Mouse (Mus musculus): ENCODE data around the gene Rbm26. TPM values are rescaled to one million over a fixed set of nuclear protein-coding genes. Genes with fewer than 3 reads are reported as not detected.

Rbm26 gene
- total and polyA plus RNA-seq, 3 experiments, result 27.9 to 73.5 (median 50.6) TPM

- TF ChIP-seq USF1 (IDR thresholded peaks at IDR 0.05; ENCODE audit: low read depth, low read length) (no peak), MXI1 (IDR thresholded peaks at IDR 0.05; ENCODE audit: low read depth, low read length) (no peak), RCOR1 (conservative IDR thresholded peaks at IDR 0.05; ENCODE audit: low read depth, low read length) (no peak), E2F4 (IDR thresholded peaks at IDR 0.05; ENCODE audit: insufficient replicate concordance, low read depth, low read length) (no peak), HCFC1 (IDR thresholded peaks at IDR 0.05; ENCODE audit: low read depth, low read length) (no peak), ZC3H11A (IDR thresholded peaks at IDR 0.05; ENCODE audit: low read depth, low read length) (no peak), KAT2A (IDR thresholded peaks at IDR 0.05; ENCODE audit: insufficient replicate concordance, low read length) (no peak)
- in situ Hi-C loops (cut with MboI; ENCODE audit: low pct_ligation_motif_present, low pct_unique_long_range_greater_than_20kb, low sequenced_read_pairs) (no loop called here), dilution Hi-C loops (cut with MboI; ENCODE audit: extremely low pct_ligation_motif_present, extremely low pct_unique_long_range_greater_than_20kb, low sequenced_read_pairs) (no loop called here)
- no peaks in the 10 kb centered on the region for H3K27me3 ChIP-seq (replicated peaks)
- peaks cover 3 to 7% of the 10 kb centered on the region in 2 experiments; a peak in 2 of 4 replicates for H3K4me1 ChIP-seq (ENCODE audit: control insufficient read depth in 1 of 2, insufficient read depth in 2 of 2)
- H3K9me3 ChIP-seq (replicated peaks; ENCODE audit: low read length), result no peaks in the 10 kb centered on the region
- H3K36me3 ChIP-seq (replicated peaks in 1 of 2; ENCODE audit: control insufficient read depth in 1 of 2, insufficient read depth in 1 of 2, low read length in 1 of 2), result peaks cover 29 to 74% of the 10 kb centered on the region in 2 experiments
- H3K79me2 ChIP-seq (replicated peaks; ENCODE audit: control insufficient read depth, extremely low read depth, insufficient read depth, poor library complexity, severe bottlenecking), result no peaks in the 10 kb centered on the region
- no peak overlapping the region for H3K4me2 ChIP-seq (ENCODE audit: insufficient read depth, low read depth, poor library complexity, severe bottlenecking)
- no peak overlapping the region for H3K9ac ChIP-seq (ENCODE audit: insufficient read depth, low read depth)
- H3K27ac ChIP-seq (ENCODE audit: insufficient read depth, low read depth), result no peak overlapping the region
- DNase-seq (ENCODE audit: extremely low read depth), result no peak
- no peak overlapping the region for H3K4me3 ChIP-seq (replicated peaks in 1 of 3; ENCODE audit: low read depth in 2 of 3, low read length in 2 of 3, poor library complexity in 1 of 3)
Measured at GRCm38 (mm10) chr14:105124513-105124912, 52.6 kb downstream of the Rbm26 start.

- H3K9ac ChIP-seq (ENCODE audit: insufficient read depth, low read depth), result no peak overlapping the region
- H3K27me3 ChIP-seq (replicated peaks), result no peaks in the 10 kb centered on the region
- no peaks in the 10 kb centered on the region for H3K79me2 ChIP-seq (replicated peaks; ENCODE audit: control insufficient read depth, extremely low read depth, insufficient read depth, poor library complexity, severe bottlenecking)
- in situ Hi-C loops (cut with MboI; ENCODE audit: low pct_ligation_motif_present, low pct_unique_long_range_greater_than_20kb, low sequenced_read_pairs), result no loop called here
- dilution Hi-C loops (cut with MboI; ENCODE audit: extremely low pct_ligation_motif_present, extremely low pct_unique_long_range_greater_than_20kb, low sequenced_read_pairs), result no loop called here
- no peak overlapping the region for H3K4me2 ChIP-seq (ENCODE audit: insufficient read depth, low read depth, poor library complexity, severe bottlenecking)
- H3K4me3 ChIP-seq (replicated peaks in 1 of 3; ENCODE audit: low read depth in 2 of 3, low read length in 2 of 3, poor library complexity in 1 of 3), result no peak overlapping the region
- H3K36me3 ChIP-seq (replicated peaks in 1 of 2; ENCODE audit: control insufficient read depth in 1 of 2, insufficient read depth in 1 of 2, low read length in 1 of 2), result peaks cover 19 to 39% of the 10 kb centered on the region in 2 experiments
- TF ChIP-seq POLR2A (IDR thresholded peaks at IDR 0.05; ENCODE audit: low read depth, low read length) (no peak), USF1 (IDR thresholded peaks at IDR 0.05; ENCODE audit: low read depth, low read length) (no peak), MAZ (IDR thresholded peaks at IDR 0.05; ENCODE audit: low read depth, low read length) (no peak), UBTF (IDR thresholded peaks at IDR 0.05; ENCODE audit: low read depth, low read length) (no peak), JUN (IDR thresholded peaks at IDR 0.05; ENCODE audit: insufficient read depth, low read depth, low read length) (no peak), MYC (IDR thresholded peaks at IDR 0.05; ENCODE audit: low read depth, low read length) (no peak), JUND (conservative IDR thresholded peaks at IDR 0.05; ENCODE audit: low read depth, low read length) (no peak), TCF12 (IDR thresholded peaks at IDR 0.05; ENCODE audit: low read depth, low read length) (no peak), ZKSCAN1 (IDR thresholded peaks at IDR 0.05; ENCODE audit: borderline replicate concordance, low read depth, low read length) (no peak), GABPA (IDR thresholded peaks at IDR 0.05; ENCODE audit: insufficient replicate concordance, low read depth, low read length) (no peak), MEF2A (IDR thresholded peaks at IDR 0.05; ENCODE audit: borderline replicate concordance, low read depth, low read length) (no peak), KAT2A (IDR thresholded peaks at IDR 0.05; ENCODE audit: insufficient replicate concordance, low read length) (no peak)
- no peak for DNase-seq (ENCODE audit: extremely low read depth)
- no peaks in the 10 kb centered on the region for H3K9me3 ChIP-seq (replicated peaks; ENCODE audit: low read length)
- H3K27ac ChIP-seq (ENCODE audit: insufficient read depth, low read depth), result no peak overlapping the region
- no peaks in the 10 kb centered on the region for H3K4me1 ChIP-seq (ENCODE audit: control insufficient read depth in 1 of 2, insufficient read depth in 2 of 2)
Measured at GRCm38 (mm10) chr14:105115402-105115801, 61.7 kb downstream of the Rbm26 start.

Measured in CH12.LX (cell line).